Mouse (Mus musculus): ENCODE data around the gene Rpl19.

- no peak for TF ChIP-seq CTCF (IDR thresholded peaks at IDR 0.05; ENCODE audit: low read depth)
- TF ChIP-seq EP300 (optimal IDR thresholded peaks at IDR 0.05) = no peak
Measured at GRCm38 (mm10) chr11:98059662-98060061, 33.2 kb downstream of the Rpl19 start.
